Mouse (Mus musculus): ENCODE results near the gene Snrnp25. TPM values are rescaled to one million over a fixed set of nuclear protein-coding genes. Genes with fewer than 3 reads are reported as not detected.
"Not testable (repeated sequence)": the region's sequence is repeated elsewhere in the genome, so short reads cannot be mapped to it uniquely, and the experiment has no call there.

The Snrnp25 gene
- total RNA-seq, 4 experiments from 2014 or later = 20.8 to 22.5 (median 22.0) TPM

GRCm38 (mm10) chr11:32194626-32195025, 10.6 kb upstream of the Snrnp25 start:
- no peak for DNase-seq (ENCODE audit: low spot score in 2 of 2)

GRCm38 (mm10) chr11:32195867-32196540, 9.2 kb upstream of the Snrnp25 start:
- DNase-seq (ENCODE audit: low spot score in 2 of 2) = no peak

GRCm38 (mm10) chr11:32196727-32197126, 8.5 kb upstream of the Snrnp25 start:
- DNase-seq (ENCODE audit: low spot score in 2 of 2) = no peak

GRCm38 (mm10) chr11:32197766-32198165, 7.4 kb upstream of the Snrnp25 start:
- DNase-seq (ENCODE audit: low spot score in 2 of 2) = no peak

GRCm38 (mm10) chr11:32198256-32198955, 6.8 kb upstream of the Snrnp25 start:
- DNase-seq (ENCODE audit: low spot score in 2 of 2) = no peak

DNA sequence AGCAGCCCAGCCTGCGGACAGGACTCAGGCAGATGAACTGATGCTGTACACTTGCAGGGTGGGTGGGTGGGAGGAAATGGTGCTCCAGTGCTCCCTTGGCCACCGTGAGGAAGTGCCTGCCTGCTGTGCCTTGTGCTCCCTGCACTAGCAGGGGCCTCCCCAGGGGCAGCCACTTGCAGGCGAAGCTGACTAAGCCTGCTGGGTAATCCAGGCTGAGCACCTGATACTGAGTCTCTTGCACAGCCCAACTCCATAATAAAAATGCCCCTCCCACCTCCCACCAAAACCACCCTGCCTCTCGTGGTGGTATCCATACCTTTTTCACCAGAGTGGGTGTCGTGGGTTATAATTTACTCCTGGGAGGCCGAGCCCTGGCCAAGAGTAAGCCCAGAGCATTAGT, 6.0 kb upstream of the Snrnp25 start:
- no peak for DNase-seq (ENCODE audit: low spot score in 2 of 2)

DNA sequence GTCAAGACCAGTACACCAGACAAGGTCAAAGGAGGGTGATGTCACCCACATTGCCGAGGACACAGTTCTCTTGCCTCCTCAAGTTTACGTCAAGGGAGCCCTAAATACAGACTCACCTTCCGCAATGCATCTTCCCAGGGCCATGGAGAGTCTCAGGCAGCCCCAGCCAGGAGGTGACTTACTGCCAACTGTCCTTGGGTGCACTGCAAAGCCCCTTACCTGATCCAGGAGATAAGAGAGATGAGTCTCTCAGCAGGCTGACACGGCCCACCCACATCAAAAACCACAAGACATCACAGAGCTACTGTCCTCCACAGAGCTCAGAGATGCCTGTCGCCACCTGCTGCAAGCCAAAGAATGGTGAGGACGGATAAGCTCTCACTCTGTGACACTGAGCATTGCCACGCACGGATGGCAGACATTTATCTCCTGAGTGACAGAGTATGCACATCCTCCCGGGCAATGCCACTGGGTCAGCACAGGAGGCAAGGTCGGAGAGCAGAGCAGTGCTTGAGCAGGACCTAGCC, 5.1 kb upstream of the Snrnp25 start, which contains the start of gene Il9r:
Il9r (minus strand) TSS at position 205 of the 527 bp plus-strand sequence.
- no peak for DNase-seq (ENCODE audit: low spot score in 2 of 2)

GRCm38 (mm10) chr11:32200992-32201391, 4.2 kb upstream of the Snrnp25 start:
- DNase-seq (ENCODE audit: low spot score in 2 of 2) = not testable (repeated sequence)

DNA sequence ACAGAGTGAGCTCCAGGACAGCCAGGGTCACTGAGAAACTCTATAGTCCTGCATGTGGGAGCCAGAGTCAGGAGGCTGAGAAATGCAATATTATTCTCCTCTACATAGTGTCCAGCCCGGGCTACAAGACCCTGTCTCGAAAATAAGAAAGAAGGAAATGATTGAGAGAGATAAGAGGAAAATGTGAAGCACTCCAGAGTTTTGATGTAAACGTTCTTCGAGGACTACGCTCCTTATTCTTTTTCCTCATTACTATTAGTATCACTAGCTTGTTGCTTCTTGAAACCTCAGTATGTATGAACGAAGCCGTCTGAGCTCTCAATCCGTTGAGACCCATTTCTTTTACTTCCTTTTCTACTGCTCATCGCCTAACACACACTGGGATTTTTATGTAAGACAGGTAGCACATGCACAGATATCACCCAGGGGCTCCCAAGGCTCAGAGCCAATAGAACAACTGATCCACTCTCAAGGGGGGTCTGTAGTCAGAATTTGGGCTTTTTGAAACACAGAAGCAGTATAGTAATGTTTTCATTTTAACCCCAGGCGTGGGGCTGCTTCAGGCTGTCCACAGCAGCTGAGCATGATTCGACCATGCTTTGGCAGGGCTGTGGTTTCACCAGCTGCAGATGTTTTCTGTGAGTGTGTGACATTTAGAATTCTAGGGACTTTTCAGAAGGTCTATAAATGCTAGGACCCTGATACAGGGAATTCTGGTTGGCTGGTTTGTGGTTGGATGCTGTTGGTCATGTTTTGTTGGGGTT, 3.1 kb upstream of the Snrnp25 start:
- DNase-seq (ENCODE audit: low spot score in 2 of 2) = no peak

DNA sequence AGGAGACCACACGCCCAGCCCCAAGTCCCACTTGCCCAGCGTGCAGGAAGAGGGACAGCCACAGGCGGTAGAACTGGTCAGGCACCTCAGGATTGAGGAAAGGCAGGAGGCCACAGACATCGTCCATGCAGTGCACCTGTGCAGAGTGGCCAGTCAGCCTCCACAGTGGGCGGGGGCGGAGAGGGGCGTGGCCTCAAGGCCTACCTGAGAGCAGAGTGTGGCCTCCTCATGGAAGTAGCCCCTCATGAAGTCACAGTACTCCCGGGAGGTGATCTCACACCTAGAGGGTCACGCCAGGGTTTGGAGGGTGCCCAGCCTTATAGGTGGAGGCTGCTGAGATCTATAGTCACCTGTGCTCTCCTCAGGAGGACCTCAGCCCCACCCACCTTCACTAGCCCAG, 5.4 kb downstream of the Snrnp25 start:
- DNase-seq (ENCODE audit: low spot score in 2 of 2) = no peak

GRCm38 (mm10) chr11:32215372-32216162, 10.4 kb downstream of the Snrnp25 start:
- no peak for DNase-seq (ENCODE audit: low spot score in 2 of 2)

DNA sequence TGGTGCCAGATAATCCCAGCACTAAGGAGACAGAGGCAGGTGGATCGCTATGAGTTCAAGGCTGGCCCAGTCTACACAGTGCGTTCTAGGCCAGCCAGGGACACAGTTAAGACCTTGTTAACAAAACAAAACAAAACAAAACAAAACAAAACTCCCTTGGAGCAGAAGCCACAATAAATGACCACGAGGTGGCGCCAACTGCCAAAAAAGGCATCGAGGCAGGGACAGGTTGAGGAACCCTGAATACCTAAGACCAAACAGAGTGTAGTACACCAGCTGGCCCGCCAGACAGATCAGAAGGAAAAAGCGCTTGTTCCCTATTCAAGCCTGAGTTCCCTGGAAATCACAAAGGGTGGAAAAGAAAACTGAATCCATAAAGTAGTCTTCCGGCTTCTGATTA, 11.6 kb downstream of the Snrnp25 start:
- DNase-seq (ENCODE audit: low spot score in 2 of 2) = no peak

DNA sequence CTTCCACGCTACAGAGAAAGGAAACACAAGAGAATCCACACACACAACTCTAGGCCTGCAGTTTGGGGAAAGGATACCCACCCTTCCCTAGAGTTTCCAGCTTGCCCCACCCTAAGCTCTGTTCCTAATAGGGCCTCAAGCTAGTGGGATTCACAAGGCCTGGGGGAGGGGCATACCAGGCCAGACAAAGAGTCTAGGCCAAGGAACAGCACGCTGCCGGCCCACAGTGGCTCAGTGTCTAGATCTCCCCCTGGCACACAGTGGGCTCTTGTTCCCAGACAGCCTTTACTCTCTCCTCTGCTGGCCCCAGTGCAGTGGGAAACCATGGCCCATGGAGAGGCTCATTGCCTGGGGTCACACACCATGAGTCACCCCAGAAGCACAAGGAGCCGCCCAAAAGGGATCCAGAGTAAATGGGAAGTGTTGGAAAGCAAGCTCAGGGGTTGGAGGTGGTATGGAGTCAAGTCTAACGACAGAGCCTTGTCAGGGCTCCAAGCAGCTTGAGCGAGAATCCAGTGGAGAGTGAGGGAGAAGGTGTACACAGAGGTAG, 13.4 kb downstream of the Snrnp25 start:
- DNase-seq (ENCODE audit: low spot score in 2 of 2) = no peak

DNA sequence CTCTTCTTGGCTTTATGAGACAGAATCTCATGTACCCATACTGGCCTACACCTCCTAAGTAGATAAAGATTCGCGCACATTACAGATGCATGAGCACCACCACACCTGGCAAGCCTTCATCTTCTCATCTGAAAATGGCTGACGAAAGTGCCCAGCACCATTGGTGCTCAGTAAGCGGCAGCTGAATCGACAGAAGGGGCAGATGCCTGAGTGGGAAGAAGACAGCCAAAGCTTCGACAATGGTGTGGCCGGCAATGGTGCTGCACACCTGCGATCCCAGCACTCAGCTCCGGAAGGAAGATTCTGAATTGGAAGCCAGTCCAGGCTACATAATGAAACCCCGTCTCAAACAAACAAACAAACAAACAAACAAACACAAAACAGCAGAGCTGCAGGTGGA, 14.1 kb downstream of the Snrnp25 start:
- no peak for DNase-seq (ENCODE audit: low spot score in 2 of 2)

- DNase-seq (ENCODE audit: low spot score in 2 of 2) = no peak
These were observed 15.5 kb downstream of the Snrnp25 start for GRCm38 (mm10) chr11:32220607-32221224.

GRCm38 (mm10) chr11:32221225-32221950, 16.2 kb downstream of the Snrnp25 start:
- no peak for DNase-seq (ENCODE audit: low spot score in 2 of 2)

- DNase-seq (ENCODE audit: low spot score in 2 of 2) = no peak
These were observed 16.8 kb downstream of the Snrnp25 start, which contains the start of gene Rhbdf1 for GRCm38 (mm10) chr11:32221951-32222409. Rhbdf1 (minus strand) TSS chr11:32222300.

GRCm38 (mm10) chr11:32222570-32223194, 17.5 kb downstream of the Snrnp25 start:
- DNase-seq (ENCODE audit: low spot score in 2 of 2) = no peak
